Mouse (Mus musculus) stomach, embryonic 16.5 days (tissue): ENCODE data around the gene Acvr2b. TPM values are rescaled to one million over a fixed set of nuclear protein-coding genes. Genes with fewer than 3 reads are reported as not detected.

Source experiments
- ATAC-seq: fragments of 200-750 bp; cut with Nextera tagmentation; 2 replicates; pipeline ENCODE4 v1.8.0; 2017; ENCODE audit warnings: moderate number of reproducible peaks, moderate TSS enrichment; ENCODE audit not compliant: insufficient read depth, low FRiP score
- H3K27ac ChIP-seq: fragments of 300-500 bp; sonication (generic); 2 replicates; pipeline ENCODE4 v1.5.1; 2014; ENCODE audit warnings: low read length
- H3K27me3 ChIP-seq: fragments of 300-500 bp; sonication (generic); 2 replicates; pipeline ENCODE4 v1.6.1; 2014; ENCODE audit warnings: low read length, control low read depth, mixed read lengths; ENCODE audit not compliant: control insufficient read depth, insufficient read depth
- H3K36me3 ChIP-seq: fragments of 300-500 bp; sonication (generic); 2 replicates; pipeline ENCODE4 v1.6.1; 2014; ENCODE audit warnings: low read length; ENCODE audit not compliant: control insufficient read depth, insufficient read depth
- H3K4me1 ChIP-seq: fragments of 300-500 bp; sonication (generic); 2 replicates; pipeline ENCODE4 v1.6.1; 2014; ENCODE audit warnings: low read length, control low read depth, mixed read lengths; ENCODE audit not compliant: control insufficient read depth, insufficient read depth
- H3K4me2 ChIP-seq: fragments of 300-500 bp; sonication (generic); 2 replicates; pipeline ENCODE4 v1.6.1; 2014; ENCODE audit warnings: low read depth, low read length, mixed read lengths
- H3K4me3 ChIP-seq: fragments of 300-500 bp; sonication (generic); replicated peaks from 2 replicates; pipeline ENCODE4 v1.5.1; 2014; ENCODE audit warnings: mild to moderate bottlenecking, low read length
- H3K9ac ChIP-seq: fragments of 300-500 bp; sonication (generic); 2 replicates; pipeline ENCODE4 v1.6.1; 2014; ENCODE audit warnings: low read length
- H3K9me3 ChIP-seq: fragments of 300-500 bp; sonication (generic); replicated peaks from 2 replicates; pipeline ENCODE4 v1.6.1; 2016; ENCODE audit warnings: low read length, control low read depth; ENCODE audit not compliant: control insufficient read depth
- WGBS: fragments of 180-500 bp; shearing (Covaris S2); extraction: QIAGEN DNeasy Blood & Tissue Kit; methylation state at CpG from one replicate; pipeline ENCODE4 v1.1.7; 2014; 5-methylcytosine and 5-hydroxymethylcytosine counted together
- polyA plus RNA-seq: library from polyadenylated mRNA; unstranded; fragments of >200 nt; fragmentation: Nextera tagmentation; extraction: Ambion mirVana; gene quantifications from 2 replicates; pipeline ENCODE4 v1.2.1, GENCODE M21; 2015

Acvr2b gene
- polyA plus RNA-seq, 1 experiment from 2014 or later = 6.8 TPM

DNA sequence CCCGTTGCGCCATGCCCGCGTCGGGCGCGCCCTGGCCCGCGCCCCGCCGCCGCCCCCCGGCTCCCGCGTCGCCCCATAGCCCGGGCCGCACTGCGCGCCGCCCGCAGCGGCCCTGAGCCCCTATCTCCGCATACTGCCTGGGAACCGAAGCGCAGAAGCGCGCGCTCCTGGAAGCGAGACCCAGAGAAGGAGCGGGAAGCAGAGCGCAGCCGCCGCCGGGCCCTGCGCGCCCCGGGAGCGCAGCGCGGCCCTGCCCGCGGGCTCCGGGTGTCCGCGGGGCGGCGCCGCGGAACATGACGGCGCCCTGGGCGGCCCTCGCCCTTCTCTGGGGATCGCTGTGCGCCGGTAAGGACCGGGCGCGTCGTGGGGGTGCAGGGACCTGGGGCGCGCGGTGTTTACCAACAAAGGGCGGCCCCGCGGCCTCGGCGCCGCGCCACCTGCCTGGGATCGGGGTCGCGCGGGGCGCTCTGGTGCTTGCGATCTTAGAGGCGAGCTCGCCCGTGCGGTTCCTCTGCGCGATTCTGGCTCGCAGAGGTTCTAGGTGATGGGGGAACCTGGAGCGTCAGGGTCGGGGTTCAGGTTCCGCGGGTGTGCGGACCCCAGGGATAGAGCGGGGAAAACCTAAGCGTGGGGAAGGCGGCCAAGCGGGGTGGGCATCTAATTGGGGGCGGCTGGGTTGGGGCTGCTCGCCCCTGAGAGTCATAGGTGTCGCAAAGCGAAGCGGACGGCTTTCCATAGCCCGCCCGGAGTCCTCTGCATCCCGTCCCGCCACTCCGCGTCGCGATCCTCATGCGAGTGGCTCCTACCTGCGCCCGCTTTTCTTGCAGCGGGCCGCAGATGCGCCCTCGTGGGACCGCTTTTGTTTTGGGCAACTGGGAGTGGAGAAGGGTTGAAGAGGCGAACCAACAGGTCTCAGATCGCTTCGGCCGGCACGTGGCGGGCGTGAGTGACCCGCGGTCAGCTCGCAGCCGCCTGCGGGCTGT, 626 bp downstream of the Acvr2b start:
- peak overlapping the region; percentile 98 for H3K4me2 ChIP-seq
- no peak; the same call in 1 of the 2 replicates for ATAC-seq
- peak overlapping the region; percentile 99 for H3K27ac ChIP-seq

DNA sequence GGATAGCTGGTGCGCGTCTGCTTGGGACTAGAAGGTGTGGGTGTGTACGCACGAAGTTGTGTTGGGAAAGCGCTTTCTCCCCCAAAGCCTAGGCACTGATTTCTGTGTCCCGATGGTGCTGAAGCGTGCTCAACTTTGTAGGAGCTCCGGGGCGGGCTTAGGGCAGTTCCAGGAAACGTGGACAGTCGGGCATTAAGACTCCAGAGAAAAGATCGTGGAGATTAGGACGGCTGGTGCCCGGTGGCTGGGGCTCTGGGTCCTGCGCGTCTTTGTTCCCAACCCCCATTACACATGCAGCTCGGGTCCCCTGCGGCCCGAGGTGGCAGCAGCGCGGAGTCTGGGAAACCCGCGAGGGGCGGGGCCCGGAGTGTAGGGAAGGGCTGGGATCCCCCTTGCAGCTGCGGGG, 1.3 kb downstream of the Acvr2b start:
- Histone ChIP-seq H3K27me3 (no peaks in the 10 kb centered on the region), H3K4me1 (peaks cover 9% of the 10 kb centered on the region; the same call in 1 of the 2 replicates), H3K4me2 (peak overlapping the region; percentile 98), H3K27ac (peak overlapping the region; percentile 99), H3K9ac (peak overlapping the region; percentile 98), H3K9me3 (no peaks in the 10 kb centered on the region), H3K4me3 (peak overlapping the region; percentile 86), H3K36me3 (no peaks in the 10 kb centered on the region)
- WGBS = 0% methylated on average over 26 of the region's 26 CpGs
- ATAC-seq = no peak

More for the DNA sequence above, 626 bp downstream of the Acvr2b start:
- Histone ChIP-seq H3K4me1 (peaks cover 9% of the 10 kb centered on the region; the same call in 1 of the 2 replicates), H3K4me3 (peak overlapping the region; percentile 86), H3K27me3 (no peaks in the 10 kb centered on the region), H3K36me3 (no peaks in the 10 kb centered on the region), H3K9me3 (no peaks in the 10 kb centered on the region), H3K9ac (peak overlapping the region; percentile 98)
- under 1% methylated on average over 108 of the region's 127 CpGs for WGBS

DNA sequence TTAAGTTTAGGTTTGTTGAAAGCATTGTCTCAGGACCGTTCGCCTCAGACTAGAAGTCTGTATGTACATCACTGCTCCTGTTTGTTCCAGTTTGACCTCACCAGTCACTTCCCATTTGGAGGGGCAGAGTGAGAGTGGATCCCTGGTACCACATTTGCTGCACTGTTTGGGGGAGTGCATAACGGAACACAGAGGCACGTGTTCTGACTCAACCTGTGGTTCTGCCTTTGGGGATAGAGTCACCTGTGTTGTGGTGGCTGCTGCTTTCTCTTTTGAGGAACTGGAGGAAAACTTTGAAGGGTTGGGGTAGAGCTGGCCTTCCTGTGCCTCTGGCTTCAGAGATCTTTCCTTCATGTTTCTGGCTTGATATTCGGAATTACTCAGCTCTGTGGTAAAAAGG, 2.2 kb downstream of the Acvr2b start:
- peak overlapping the region; percentile 86 for H3K4me3 ChIP-seq
- peaks cover 9% of the 10 kb centered on the region; the same call in 1 of the 2 replicates for H3K4me1 ChIP-seq
- ATAC-seq = no peak
- H3K9ac ChIP-seq = peak overlapping the region; percentile 98; the same call in 1 of the 2 replicates
- H3K4me2 ChIP-seq = peak overlapping the region; percentile 98
- no peaks in the 10 kb centered on the region for H3K27me3 ChIP-seq
- H3K36me3 ChIP-seq = no peaks in the 10 kb centered on the region
- H3K27ac ChIP-seq = no peak overlapping the region
- no peaks in the 10 kb centered on the region for H3K9me3 ChIP-seq
- 63% methylated on average over 5 of the region's 5 CpGs for WGBS

GRCm38 (mm10) chr9:119407884-119408283, 6.0 kb downstream of the Acvr2b start:
- ATAC-seq = no peak
- Histone ChIP-seq H3K36me3 (0 out of 2 replicates have a peak, but pooled peaks cover 4% of the 10 kb centered on the region), H3K27ac (no peak overlapping the region), H3K9me3 (peaks cover 9% of the 10 kb centered on the region; the same call in 1 of the 2 replicates), H3K4me3 (no peak overlapping the region), H3K9ac (no peak overlapping the region), H3K27me3 (no peaks in the 10 kb centered on the region), H3K4me2 (no peak overlapping the region), H3K4me1 (peaks cover 8% of the 10 kb centered on the region; the same call in 1 of the 2 replicates)
- WGBS = 62% methylated on average over 15 of the region's 15 CpGs

- Histone ChIP-seq H3K27me3 (no peaks in the 10 kb centered on the region), H3K9me3 (peaks cover 11% of the 10 kb centered on the region; the same call in 1 of the 2 replicates), H3K4me1 (peaks cover 4% of the 10 kb centered on the region; the same call in 1 of the 2 replicates), H3K9ac (no peak overlapping the region), H3K4me2 (no peak overlapping the region), H3K4me3 (no peak overlapping the region), H3K27ac (no peak overlapping the region; the same call in 1 of the 2 replicates), H3K36me3 (peaks cover 4% of the 10 kb centered on the region; the same call in 1 of the 2 replicates)
- no peak for ATAC-seq
- WGBS = 70% methylated on average over 11 of the region's 11 CpGs
Measured at GRCm38 (mm10) chr9:119408898-119409664, 7.2 kb downstream of the Acvr2b start.

- Histone ChIP-seq H3K9me3 (peaks cover 11% of the 10 kb centered on the region; the same call in 1 of the 2 replicates), H3K36me3 (peaks cover 4% of the 10 kb centered on the region; the same call in 1 of the 2 replicates), H3K4me1 (peaks cover 4% of the 10 kb centered on the region; the same call in 1 of the 2 replicates), H3K4me3 (no peak overlapping the region), H3K9ac (no peak overlapping the region), H3K4me2 (no peak overlapping the region), H3K27ac (no peak overlapping the region), H3K27me3 (no peaks in the 10 kb centered on the region)
- no peak for ATAC-seq
- 71% methylated on average over 5 of the region's 5 CpGs for WGBS
Measured at GRCm38 (mm10) chr9:119409864-119410263, 7.9 kb downstream of the Acvr2b start.

DNA sequence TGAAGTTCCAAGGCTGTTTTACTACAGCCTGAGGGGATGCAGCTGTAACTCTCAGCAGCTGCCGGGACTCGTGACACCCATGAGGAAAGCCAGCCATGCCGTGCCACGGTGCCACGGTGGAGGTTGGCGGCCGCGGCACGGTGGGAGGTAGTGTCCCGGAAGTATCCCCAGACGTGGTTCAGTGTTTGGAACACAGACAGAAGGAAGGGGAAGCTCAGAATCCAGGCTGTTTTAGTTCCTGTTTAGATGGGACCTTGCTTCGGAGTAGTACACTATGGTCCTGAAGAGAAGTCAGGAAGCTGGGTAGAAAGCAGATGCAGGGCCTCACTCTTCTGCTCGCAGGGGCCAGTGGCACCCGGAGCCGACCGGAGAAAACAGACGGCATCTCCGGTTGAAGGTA, 16.1 kb downstream of the Acvr2b start:
- peak overlapping the region; percentile 28; the same call in 1 of the 2 replicates for H3K4me2 ChIP-seq
- no peak overlapping the region; the same call in 1 of the 2 replicates for H3K9ac ChIP-seq
- peak overlapping the region; percentile 40; the same call in 1 of the 2 replicates for H3K27ac ChIP-seq
- 62% methylated on average over 18 of the region's 18 CpGs for WGBS
- no peaks in the 10 kb centered on the region; the same call in 1 of the 2 replicates for H3K36me3 ChIP-seq
- no peaks in the 10 kb centered on the region for H3K27me3 ChIP-seq
- H3K4me3 ChIP-seq = no peak overlapping the region; the same call in 1 of the 2 replicates
- ATAC-seq = no peak
- H3K4me1 ChIP-seq = peaks cover 5% of the 10 kb centered on the region; the same call in 1 of the 2 replicates
- 0 out of 2 replicates have a peak, but pooled peaks cover under 1% of the 10 kb centered on the region for H3K9me3 ChIP-seq

GRCm38 (mm10) chr9:119419852-119420438, 18.0 kb downstream of the Acvr2b start:
- H3K4me3 ChIP-seq = no peak overlapping the region
- H3K27ac ChIP-seq = no peak overlapping the region
- H3K4me1 ChIP-seq = peaks cover 14% of the 10 kb centered on the region
- no peak overlapping the region for H3K9ac ChIP-seq
- WGBS = 77% methylated on average over 12 of the region's 12 CpGs
- H3K4me2 ChIP-seq = no peak overlapping the region
- no peaks in the 10 kb centered on the region for H3K36me3 ChIP-seq
- ATAC-seq = no peak
- H3K27me3 ChIP-seq = no peaks in the 10 kb centered on the region
- H3K9me3 ChIP-seq = no peaks in the 10 kb centered on the region
